Mouse (Mus musculus): ENCODE measurements around the gene Kif5c. TPM values are rescaled to one million over a fixed set of nuclear protein-coding genes. Genes with fewer than 3 reads are reported as not detected.

Kif5c gene
- polyA plus RNA-seq (2015; fragmentation: Nextera tagmentation; extraction: Ambion mirVana): 4.4 and 4.8 TPM in 2 replicates

- H3K4me1 ChIP-seq (ENCODE audit: control insufficient read depth, insufficient read depth, low read length): peaks cover 7% of the 10 kb centered on the region; the same call in 1 of the 2 replicates
Measured at GRCm38 (mm10) chr2:49618829-49619718, at the start of gene Kif5c. TSS of gene Kif5c (plus strand) at chr2:49619298.

GRCm38 (mm10) chr2:49569862-49570777, 49.0 kb upstream of the Kif5c start:
- H3K4me3 ChIP-seq (ENCODE audit: low read length): no peak overlapping the region
- H3K4me2 ChIP-seq (ENCODE audit: low read depth, low read length): no peak overlapping the region
- H3K36me3 ChIP-seq (ENCODE audit: control insufficient read depth, insufficient read depth, low read length): no peaks in the 10 kb centered on the region
- H3K4me1 ChIP-seq (ENCODE audit: control insufficient read depth, insufficient read depth, low read length): peaks cover 6% of the 10 kb centered on the region; the same call in 1 of the 2 replicates
- H3K27me3 ChIP-seq (replicated peaks; ENCODE audit: control insufficient read depth, insufficient read depth, low read length): no peaks in the 10 kb centered on the region
- H3K9ac ChIP-seq (ENCODE audit: low read depth, low read length): no peak overlapping the region
- WGBS: 68% methylated on average over 16 of the region's 16 CpGs
- H3K27ac ChIP-seq (ENCODE audit: low read length): no peak overlapping the region
- peak; percentile 56 for ATAC-seq
- H3K9me3 ChIP-seq (ENCODE audit: control insufficient read depth, low read length): no peaks in the 10 kb centered on the region

More at GRCm38 (mm10) chr2:49618829-49619718, at the start of gene Kif5c:
- peak within 1 kb of the TSS; percentile 98 for H3K4me2 ChIP-seq (ENCODE audit: low read depth, low read length)
- 5% methylated on average over 52 of the region's 54 CpGs for WGBS
- peaks cover 17% of the 10 kb centered on the region for H3K27me3 ChIP-seq (replicated peaks; ENCODE audit: control insufficient read depth, insufficient read depth, low read length)
- ATAC-seq: peak; percentile 99
- peak within 1 kb of the TSS; percentile 55 for H3K9ac ChIP-seq (ENCODE audit: low read depth, low read length)
- no peak within 1 kb of the TSS for H3K27ac ChIP-seq (ENCODE audit: low read length)
- H3K9me3 ChIP-seq (ENCODE audit: control insufficient read depth, low read length): no peaks in the 10 kb centered on the region
- H3K4me3 ChIP-seq (ENCODE audit: low read length): peak within 1 kb of the TSS; percentile 73
- H3K36me3 ChIP-seq (ENCODE audit: control insufficient read depth, insufficient read depth, low read length): no peaks in the 10 kb centered on the region

GRCm38 (mm10) chr2:49570778-49571101, 48.4 kb upstream of the Kif5c start:
- peaks cover 6% of the 10 kb centered on the region; the same call in 1 of the 2 replicates for H3K4me1 ChIP-seq (ENCODE audit: control insufficient read depth, insufficient read depth, low read length)
- H3K4me3 ChIP-seq (ENCODE audit: low read length): no peak overlapping the region
- no peaks in the 10 kb centered on the region for H3K27me3 ChIP-seq (replicated peaks; ENCODE audit: control insufficient read depth, insufficient read depth, low read length)
- WGBS: 47% methylated on average over 6 of the region's 6 CpGs
- 0 out of 2 replicates have a peak, but pooled peaks have one; percentile 16 for ATAC-seq
- no peaks in the 10 kb centered on the region for H3K36me3 ChIP-seq (ENCODE audit: control insufficient read depth, insufficient read depth, low read length)
- no peak overlapping the region for H3K9ac ChIP-seq (ENCODE audit: low read depth, low read length)
- no peak overlapping the region for H3K4me2 ChIP-seq (ENCODE audit: low read depth, low read length)
- H3K27ac ChIP-seq (ENCODE audit: low read length): no peak overlapping the region
- H3K9me3 ChIP-seq (ENCODE audit: control insufficient read depth, low read length): no peaks in the 10 kb centered on the region

GRCm38 (mm10) chr2:49571159-49571920, 47.8 kb upstream of the Kif5c start:
- Histone ChIP-seq H3K9me3 (ENCODE audit: control insufficient read depth, low read length) (no peaks in the 10 kb centered on the region), H3K4me3 (ENCODE audit: low read length) (no peak overlapping the region), H3K4me2 (ENCODE audit: low read depth, low read length) (no peak overlapping the region), H3K27me3 (replicated peaks; ENCODE audit: control insufficient read depth, insufficient read depth, low read length) (no peaks in the 10 kb centered on the region), H3K27ac (ENCODE audit: low read length) (no peak overlapping the region), H3K9ac (ENCODE audit: low read depth, low read length) (no peak overlapping the region), H3K4me1 (ENCODE audit: control insufficient read depth, insufficient read depth, low read length) (peaks cover 6% of the 10 kb centered on the region; the same call in 1 of the 2 replicates), H3K36me3 (ENCODE audit: control insufficient read depth, insufficient read depth, low read length) (no peaks in the 10 kb centered on the region)
- ATAC-seq: no peak
- WGBS: 68% methylated on average over 11 of the region's 11 CpGs

GRCm38 (mm10) chr2:49572111-49572642, 46.9 kb upstream of the Kif5c start:
- Histone ChIP-seq H3K4me2 (ENCODE audit: low read depth, low read length) (no peak overlapping the region), H3K27me3 (replicated peaks; ENCODE audit: control insufficient read depth, insufficient read depth, low read length) (no peaks in the 10 kb centered on the region)
- WGBS: 58% methylated on average over 12 of the region's 12 CpGs

GRCm38 (mm10) chr2:49572684-49573083, 46.4 kb upstream of the Kif5c start:
- no peak overlapping the region for H3K9ac ChIP-seq (ENCODE audit: low read depth, low read length)
- H3K4me3 ChIP-seq (ENCODE audit: low read length): no peak overlapping the region
- no peak overlapping the region for H3K27ac ChIP-seq (ENCODE audit: low read length)
- no peak overlapping the region for H3K4me2 ChIP-seq (ENCODE audit: low read depth, low read length)
- WGBS: 75% methylated on average over 9 of the region's 9 CpGs
- H3K27me3 ChIP-seq (replicated peaks; ENCODE audit: control insufficient read depth, insufficient read depth, low read length): no peaks in the 10 kb centered on the region
- H3K4me1 ChIP-seq (ENCODE audit: control insufficient read depth, insufficient read depth, low read length): peaks cover 6% of the 10 kb centered on the region; the same call in 1 of the 2 replicates
- H3K36me3 ChIP-seq (ENCODE audit: control insufficient read depth, insufficient read depth, low read length): no peaks in the 10 kb centered on the region
- H3K9me3 ChIP-seq (ENCODE audit: control insufficient read depth, low read length): no peaks in the 10 kb centered on the region
- no peak for ATAC-seq

More at GRCm38 (mm10) chr2:49572111-49572642, 46.9 kb upstream of the Kif5c start:
- peaks cover 6% of the 10 kb centered on the region; the same call in 1 of the 2 replicates for H3K4me1 ChIP-seq (ENCODE audit: control insufficient read depth, insufficient read depth, low read length)
- ATAC-seq: no peak
- no peaks in the 10 kb centered on the region for H3K36me3 ChIP-seq (ENCODE audit: control insufficient read depth, insufficient read depth, low read length)
- no peak overlapping the region for H3K9ac ChIP-seq (ENCODE audit: low read depth, low read length)
- no peaks in the 10 kb centered on the region for H3K9me3 ChIP-seq (ENCODE audit: control insufficient read depth, low read length)
- H3K4me3 ChIP-seq (ENCODE audit: low read length): no peak overlapping the region
- no peak overlapping the region for H3K27ac ChIP-seq (ENCODE audit: low read length)

DNA sequence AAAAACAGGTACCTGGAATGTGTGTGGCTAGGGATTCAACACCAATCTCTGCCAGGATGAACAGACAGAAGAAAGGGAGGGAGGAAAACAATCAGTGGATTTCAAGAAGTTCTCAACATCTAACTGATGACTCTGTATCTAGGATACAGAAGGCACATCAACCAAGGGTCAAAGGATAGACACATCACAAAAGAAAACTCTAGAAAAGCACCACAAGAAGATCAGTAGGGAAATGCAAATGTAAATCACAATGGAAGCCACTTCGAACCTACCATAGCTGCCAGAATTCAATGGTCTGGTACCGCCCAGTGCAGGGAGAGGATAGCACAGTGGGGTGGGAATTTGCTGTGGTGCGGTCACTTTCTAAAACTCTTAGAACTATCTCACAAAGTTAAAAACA, 45.8 kb upstream of the Kif5c start:
- Histone ChIP-seq H3K27ac (ENCODE audit: low read length) (no peak overlapping the region), H3K4me3 (ENCODE audit: low read length) (no peak overlapping the region), H3K27me3 (replicated peaks; ENCODE audit: control insufficient read depth, insufficient read depth, low read length) (no peaks in the 10 kb centered on the region), H3K4me2 (ENCODE audit: low read depth, low read length) (no peak overlapping the region), H3K36me3 (ENCODE audit: control insufficient read depth, insufficient read depth, low read length) (no peaks in the 10 kb centered on the region), H3K4me1 (ENCODE audit: control insufficient read depth, insufficient read depth, low read length) (peaks cover 6% of the 10 kb centered on the region; the same call in 1 of the 2 replicates), H3K9me3 (ENCODE audit: control insufficient read depth, low read length) (no peaks in the 10 kb centered on the region), H3K9ac (ENCODE audit: low read depth, low read length) (no peak overlapping the region)
- WGBS: 96% methylated on average over 3 of the region's 3 CpGs
- ATAC-seq: no peak

DNA sequence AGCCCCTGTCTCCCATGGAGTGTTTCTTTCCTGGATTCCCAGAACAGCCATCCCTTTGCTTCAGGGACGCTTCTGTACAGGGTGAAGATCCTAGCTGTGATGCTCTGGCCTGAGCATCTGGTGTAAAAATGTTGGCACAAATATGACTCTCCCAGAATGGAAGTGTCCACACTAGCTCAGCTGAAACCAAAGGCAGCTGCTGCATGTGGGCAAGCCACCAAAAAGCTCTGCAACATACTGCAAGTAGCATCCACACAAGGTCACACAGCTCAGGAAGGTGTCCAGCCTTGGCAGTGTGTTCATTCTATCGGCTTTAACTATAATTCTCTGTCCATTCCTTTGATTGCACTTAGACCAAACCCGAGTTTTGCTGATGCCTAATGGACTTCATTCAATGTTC, 38.5 kb upstream of the Kif5c start:
- Histone ChIP-seq H3K9ac (ENCODE audit: low read depth, low read length) (no peak overlapping the region), H3K4me2 (ENCODE audit: low read depth, low read length) (no peak overlapping the region), H3K9me3 (ENCODE audit: control insufficient read depth, low read length) (no peaks in the 10 kb centered on the region), H3K36me3 (ENCODE audit: control insufficient read depth, insufficient read depth, low read length) (no peaks in the 10 kb centered on the region), H3K27me3 (replicated peaks; ENCODE audit: control insufficient read depth, insufficient read depth, low read length) (no peaks in the 10 kb centered on the region), H3K4me3 (ENCODE audit: low read length) (no peak overlapping the region), H3K4me1 (ENCODE audit: control insufficient read depth, insufficient read depth, low read length) (no peaks in the 10 kb centered on the region), H3K27ac (ENCODE audit: low read length) (no peak overlapping the region)
- 79% methylated on average over 3 of the region's 3 CpGs for WGBS
- no peak for ATAC-seq

Data from intestine, embryonic 16.5 days (tissue).